Mouse (Mus musculus) spleen, adult 2 months (tissue): ENCODE data around the gene Zdhhc16. TPM values are rescaled to one million over a fixed set of nuclear protein-coding genes. Genes with fewer than 3 reads are reported as not detected.

Source experiments
- DNase-seq, 2 experiments: peaks; one replicate each; pipeline versions ENCODE4 v3.0.0 to v3.0.0-alpha.2; 2012 to 2021; ENCODE audit warnings: low spot score in 2 of 2, low read depth in 1 of 2
- H3K27ac ChIP-seq: fragments of 200-500 bp; 2 replicates; pipeline ENCODE4 v1.5.1; 2012; ENCODE audit warnings: low read length, inconsistent platforms; ENCODE audit not compliant: insufficient read depth
- H3K27me3 ChIP-seq: fragments of 200-500 bp; 2 replicates; pipeline ENCODE4 v1.6.1; 2012; ENCODE audit warnings: mild to moderate bottlenecking, moderate library complexity, low read length, inconsistent platforms; ENCODE audit not compliant: control insufficient read depth, insufficient read depth
- H3K36me3 ChIP-seq: fragments of 200-500 bp; 2 replicates; pipeline ENCODE4 v1.6.1; 2012; ENCODE audit warnings: mild to moderate bottlenecking, low read length, inconsistent platforms; ENCODE audit not compliant: control insufficient read depth, insufficient read depth
- H3K4me1 ChIP-seq: fragments of 200-500 bp; 2 replicates; pipeline ENCODE4 v1.6.1; 2011; ENCODE audit warnings: inconsistent platforms; ENCODE audit not compliant: control insufficient read depth, insufficient read depth, insufficient read length
- H3K4me3 ChIP-seq: fragments of 200-500 bp; 2 replicates; pipeline ENCODE4 v1.5.1; 2011; ENCODE audit warnings: mild to moderate bottlenecking, inconsistent platforms; ENCODE audit not compliant: insufficient read depth, insufficient read length; ENCODE audit errors: extremely low read depth
- CTCF ChIP-seq: fragments of 200-500 bp; IDR thresholded peaks from 2 replicates; pipeline ENCODE4 v1.5.1; 2011; ENCODE audit warnings: mild to moderate bottlenecking, inconsistent platforms; ENCODE audit not compliant: insufficient read depth, insufficient read length, insufficient replicate concordance; ENCODE audit errors: extremely low read depth
- POLR2A ChIP-seq: fragments of 200-500 bp; IDR thresholded peaks from 2 replicates; pipeline ENCODE4 v1.6.1; 2011; ENCODE audit warnings: low read depth, low read length, inconsistent platforms
- WGBS: fragments of 180-500 bp; shearing (Covaris S2); methylation state at CpG from one replicate; pipeline ENCODE4 v1.1.7; 2018; 5-methylcytosine and 5-hydroxymethylcytosine counted together
- polyA plus RNA-seq: library from polyadenylated mRNA; depleted of rRNA; stranded (reverse); fragments of >200 nt; gene quantifications from 2 replicates; pipeline ENCODE4 v1.2.3, GENCODE M21; 2012

Gene Zdhhc16
- polyA plus RNA-seq, 1 experiment = 68.0 TPM

- peaks cover 3% of the 10 kb centered on the region for H3K36me3 ChIP-seq
- no peak overlapping the region for H3K4me3 ChIP-seq
- H3K27ac ChIP-seq = no peak overlapping the region
- no peaks in the 10 kb centered on the region for H3K4me1 ChIP-seq
- 80% methylated on average over 13 of the region's 13 CpGs for WGBS
- no peak for DNase-seq
- H3K27me3 ChIP-seq = no peaks in the 10 kb centered on the region
- TF ChIP-seq POLR2A = no peak
- TF ChIP-seq CTCF = no peak
Measured at GRCm38 (mm10) chr19:41973891-41974794, 40.9 kb downstream of the Zdhhc16 start.

- H3K4me1 ChIP-seq = peaks cover 3% of the 10 kb centered on the region; the same call in 1 of the 2 replicates
- peak overlapping the region; percentile 56 for H3K27ac ChIP-seq
- WGBS = under 1% methylated on average over 16 of the region's 16 CpGs
- TF ChIP-seq CTCF = no peak
- no peak for TF ChIP-seq POLR2A
- peak overlapping the region; percentile 70 for H3K4me3 ChIP-seq
- H3K27me3 ChIP-seq = peaks cover 7% of the 10 kb centered on the region
- no peak for DNase-seq
- H3K36me3 ChIP-seq = peaks cover 2% of the 10 kb centered on the region; the same call in 1 of the 2 replicates
Measured at GRCm38 (mm10) chr19:41980422-41980818, 47.1 kb downstream of the Zdhhc16 start.

GRCm38 (mm10) chr19:41980819-41981594, 47.7 kb downstream of the Zdhhc16 start, which contains the start of gene Mms19:
TSS of gene Mms19 (minus strand) at chr19:41981157.
- peak within 1 kb of the TSS; percentile 56 for H3K27ac ChIP-seq
- WGBS = under 1% methylated on average over 68 of the region's 68 CpGs
- DNase-seq = peak; percentile 97 to 99
- H3K36me3 ChIP-seq = peaks cover 2% of the 10 kb centered on the region; the same call in 1 of the 2 replicates
- H3K27me3 ChIP-seq = peaks cover 7% of the 10 kb centered on the region
- peak within 1 kb of the TSS; percentile 84 for H3K4me3 ChIP-seq
- peaks cover 3% of the 10 kb centered on the region; the same call in 1 of the 2 replicates for H3K4me1 ChIP-seq
- no peak; the same call in 1 of the 2 replicates for TF ChIP-seq POLR2A
- no peak for TF ChIP-seq CTCF

- TF ChIP-seq CTCF = no peak
- TF ChIP-seq POLR2A = no peak
- no peak for DNase-seq
- Histone ChIP-seq H3K27me3 (peaks cover 7% of the 10 kb centered on the region), H3K27ac (peak within 1 kb of the TSS; percentile 56), H3K4me3 (peak within 1 kb of the TSS; percentile 84), H3K36me3 (peaks cover 2% of the 10 kb centered on the region; the same call in 1 of the 2 replicates), H3K4me1 (peaks cover 3% of the 10 kb centered on the region; the same call in 1 of the 2 replicates)
- WGBS = under 1% methylated on average over 30 of the region's 33 CpGs
Measured at GRCm38 (mm10) chr19:41981595-41981927, 48.3 kb downstream of the Zdhhc16 start, which contains the start of gene Ubtd1. TSS of gene Ubtd1 (plus strand) at chr19:41981763.

- TF ChIP-seq CTCF = no peak
- no peak for TF ChIP-seq POLR2A
- peak overlapping the region; percentile 84 for H3K4me3 ChIP-seq
- H3K4me1 ChIP-seq = peaks cover 3% of the 10 kb centered on the region; the same call in 1 of the 2 replicates
- H3K27me3 ChIP-seq = peaks cover 7% of the 10 kb centered on the region
- WGBS = 1% methylated on average over 73 of the region's 74 CpGs
- H3K27ac ChIP-seq = peak overlapping the region; percentile 55
- DNase-seq = peak in 1 of 2 experiments; percentile 35
- peaks cover 2% of the 10 kb centered on the region; the same call in 1 of the 2 replicates for H3K36me3 ChIP-seq
Measured at GRCm38 (mm10) chr19:41981931-41982790, 48.9 kb downstream of the Zdhhc16 start.

GRCm38 (mm10) chr19:41982791-41983150, 49.5 kb downstream of the Zdhhc16 start:
- Histone ChIP-seq H3K27me3 (peaks cover 7% of the 10 kb centered on the region), H3K4me3 (peak overlapping the region; percentile 84), H3K4me1 (peaks cover 3% of the 10 kb centered on the region; the same call in 1 of the 2 replicates), H3K36me3 (no peaks in the 10 kb centered on the region), H3K27ac (no peak overlapping the region)
- TF ChIP-seq POLR2A = no peak
- no peak for TF ChIP-seq CTCF
- DNase-seq = no peak
- 12% methylated on average over 4 of the region's 4 CpGs for WGBS
